Mouse (Mus musculus): ENCODE results near the gene Arhgap25. TPM values are rescaled to one million over a fixed set of nuclear protein-coding genes. Genes with fewer than 3 reads are reported as not detected.
A peak's percentile ranks its signal among the peaks of the same experiment; 100 is the strongest.
"Not testable (repeated sequence)": the region's sequence is repeated elsewhere in the genome, so short reads cannot be mapped to it uniquely, and the experiment has no call there.

The Arhgap25 gene
- polyA plus RNA-seq (2015; fragmentation: Nextera tagmentation; extraction: Ambion mirVana), result 34.5 and 34.6 TPM in 2 replicates

GRCm38 (mm10) chr6:87532953-87533710 lies at the start of gene Arhgap25:
TSS of gene Arhgap25 (minus strand) at chr6:87533259.
- DNase-seq (ENCODE audit: low spot score), result peak; percentile 72

GRCm38 (mm10) chr6:87582456-87582855 lies 49.4 kb upstream of the Arhgap25 start:
- DNase-seq (ENCODE audit: low spot score), result no peak

DNA sequence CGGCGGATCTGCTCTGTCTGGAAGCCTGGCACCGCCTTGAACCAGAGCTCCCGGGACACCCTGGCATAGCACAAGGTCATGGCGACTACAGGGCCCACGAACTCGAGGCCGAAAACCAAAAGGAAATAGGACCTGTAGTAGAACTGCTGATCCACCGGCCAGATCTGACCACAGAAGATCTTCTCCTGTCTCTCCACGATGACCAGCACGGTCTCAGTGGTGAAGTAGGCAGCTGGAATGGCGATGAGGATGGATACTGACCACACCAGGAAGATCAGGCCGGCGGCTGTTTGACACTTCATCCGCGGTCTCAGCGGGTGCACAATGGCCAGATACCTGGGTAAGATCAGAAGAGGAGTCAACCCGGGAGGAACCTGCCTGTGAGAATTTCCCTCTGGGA lies 48.5 kb upstream of the Arhgap25 start:
- DNase-seq (ENCODE audit: low spot score), result no peak

- DNase-seq (ENCODE audit: low spot score), result no peak
These were observed 48.0 kb upstream of the Arhgap25 start for GRCm38 (mm10) chr6:87581071-87581470.

GRCm38 (mm10) chr6:87578247-87578646 lies 45.2 kb upstream of the Arhgap25 start:
- DNase-seq (ENCODE audit: low spot score), result no peak

- no peak for DNase-seq (ENCODE audit: low spot score)
These were observed 43.7 kb upstream of the Arhgap25 start for GRCm38 (mm10) chr6:87576648-87577330.

GRCm38 (mm10) chr6:87571863-87572262 lies 38.8 kb upstream of the Arhgap25 start:
- DNase-seq (ENCODE audit: low spot score), result not testable (repeated sequence)

GRCm38 (mm10) chr6:87567686-87568593 lies 34.9 kb upstream of the Arhgap25 start:
- DNase-seq (ENCODE audit: low spot score), result no peak

- no peak for DNase-seq (ENCODE audit: low spot score)
These were observed 32.1 kb upstream of the Arhgap25 start for GRCm38 (mm10) chr6:87565166-87565565.

- no peak for DNase-seq (ENCODE audit: low spot score)
These were observed 31.3 kb upstream of the Arhgap25 start for GRCm38 (mm10) chr6:87564356-87564755.

DNA sequence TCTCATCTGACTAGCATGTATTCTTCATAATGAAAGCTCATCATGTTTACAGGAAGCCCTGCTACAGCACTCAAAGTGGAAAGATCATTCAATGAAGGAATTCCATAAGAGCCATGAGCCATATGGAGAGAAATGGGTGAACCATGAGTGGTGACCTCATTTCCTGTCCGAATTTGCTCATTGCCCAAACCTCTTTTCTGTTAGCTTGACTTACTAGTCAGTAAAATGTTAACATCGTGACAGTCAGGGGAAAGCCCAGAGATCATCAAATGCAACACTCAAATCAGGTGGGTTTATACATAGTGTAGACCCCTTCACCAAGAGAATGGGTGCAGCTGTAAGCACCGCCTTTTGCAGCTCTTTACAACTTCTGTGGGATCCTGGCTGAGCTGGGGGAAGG lies 20.7 kb upstream of the Arhgap25 start:
- DNase-seq (ENCODE audit: low spot score), result no peak

GRCm38 (mm10) chr6:87552054-87552807 lies 19.2 kb upstream of the Arhgap25 start:
- DNase-seq (ENCODE audit: low spot score), result peak; percentile 78

DNA sequence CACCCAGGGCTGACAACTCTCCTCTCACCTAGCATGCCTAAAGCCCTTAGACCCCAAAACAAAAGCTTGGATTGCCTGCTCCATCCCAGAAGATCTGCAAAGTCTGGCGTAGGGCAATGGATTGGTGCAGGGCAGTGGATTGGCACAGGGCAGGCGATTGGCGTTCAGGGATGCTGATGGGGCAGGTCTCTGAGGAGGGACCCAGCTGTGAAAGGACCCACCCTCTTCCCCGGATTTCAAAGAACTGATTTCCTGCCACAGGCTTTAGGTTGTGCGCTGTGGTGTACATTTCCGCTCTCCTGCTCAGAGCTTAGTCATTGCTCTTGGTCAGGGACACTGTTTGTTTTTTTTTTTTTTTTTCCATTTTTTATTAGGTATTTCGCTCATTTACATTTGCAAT lies 14.8 kb upstream of the Arhgap25 start:
- DNase-seq (ENCODE audit: low spot score), result peak; percentile 81

DNA sequence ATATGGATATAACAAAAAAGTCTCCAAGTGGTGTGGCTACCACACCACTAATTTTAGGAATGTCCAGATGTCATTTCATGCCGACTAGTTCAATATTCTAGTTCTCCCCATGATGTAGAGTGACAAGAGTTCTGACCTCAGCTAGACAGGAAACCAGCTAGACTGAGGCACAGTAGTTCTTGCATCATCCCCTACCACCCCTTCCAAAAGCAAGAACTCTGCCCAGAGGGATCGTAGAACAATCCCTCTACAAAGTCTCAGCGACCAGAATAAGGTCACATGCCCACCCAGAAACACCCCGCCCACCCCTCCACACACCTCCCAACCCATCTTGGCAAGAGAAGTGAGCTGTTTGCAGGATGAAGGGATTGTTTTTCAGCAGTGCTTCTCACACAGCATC lies 14.4 kb upstream of the Arhgap25 start:
- no peak for DNase-seq (ENCODE audit: low spot score)

- DNase-seq (ENCODE audit: low spot score), result no peak
These were observed 12.5 kb upstream of the Arhgap25 start for GRCm38 (mm10) chr6:87545331-87546217.

DNA sequence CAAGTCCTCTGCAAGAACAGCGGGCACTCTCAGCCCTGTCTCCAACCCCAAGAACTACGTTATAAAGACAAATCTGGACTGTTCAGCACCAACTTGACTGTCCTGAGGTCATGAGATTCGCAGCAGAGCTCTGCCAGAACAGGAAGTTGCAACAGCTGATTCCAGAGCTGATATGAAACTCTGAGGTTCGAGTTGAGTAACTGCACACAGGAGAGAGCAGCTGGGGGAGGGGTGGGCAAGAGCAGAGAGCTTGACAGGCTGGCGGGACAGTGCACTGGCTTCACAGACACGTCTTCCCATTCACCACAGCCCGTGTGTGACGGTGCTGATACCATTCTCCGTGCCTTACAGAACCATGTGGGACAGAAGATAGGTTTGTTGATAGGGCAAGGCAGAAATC lies 9.0 kb upstream of the Arhgap25 start:
- DNase-seq (ENCODE audit: low spot score), result peak; percentile 92

DNA sequence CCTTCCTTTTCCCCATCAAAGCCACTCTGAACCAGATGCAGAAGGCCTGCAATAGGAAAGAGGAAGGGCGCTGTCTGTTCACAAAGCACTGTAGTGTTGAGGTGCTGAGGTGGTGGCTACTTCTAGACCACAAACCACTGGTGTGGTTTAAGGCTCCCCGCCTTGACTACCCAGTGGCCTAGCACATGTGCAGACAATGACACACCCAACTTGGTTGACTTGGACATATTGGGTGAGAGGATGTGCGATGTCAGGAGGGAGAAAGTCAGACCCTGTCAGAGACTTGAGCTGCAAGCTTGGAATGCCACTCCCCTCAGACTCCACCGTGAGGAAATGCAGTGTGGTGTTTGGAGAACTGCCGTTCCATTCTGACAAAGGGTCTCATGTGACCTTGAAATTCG lies 8.1 kb upstream of the Arhgap25 start:
- peak; percentile 58 for DNase-seq (ENCODE audit: low spot score)

- DNase-seq (ENCODE audit: low spot score), result no peak
These were observed 5.6 kb upstream of the Arhgap25 start for GRCm38 (mm10) chr6:87538376-87539270.

DNA sequence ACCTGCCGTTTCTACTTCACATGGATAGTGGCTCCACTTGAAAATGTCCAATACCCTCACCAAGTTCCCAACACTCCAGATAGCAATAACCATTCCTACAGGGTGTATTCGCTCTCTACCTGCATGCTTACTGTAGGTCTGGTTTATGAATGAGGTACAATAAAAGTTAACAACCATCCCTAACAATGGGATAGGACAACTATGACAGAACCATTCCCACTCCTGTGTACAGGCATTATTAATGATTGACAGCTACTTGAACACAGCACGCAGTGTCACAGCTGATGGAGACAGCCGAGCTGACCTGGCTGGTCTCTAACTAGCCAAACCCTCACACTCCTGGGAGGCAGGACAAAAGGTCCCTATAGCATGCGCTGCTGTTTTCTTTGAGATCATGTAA lies 4.6 kb upstream of the Arhgap25 start:
- no peak for DNase-seq (ENCODE audit: low spot score)

All from thymus, postnatal 0 days (tissue).